Mouse (Mus musculus) ES-Bruce4 (cell line): ENCODE data around the gene Arhgef2. TPM values are rescaled to one million over a fixed set of nuclear protein-coding genes. Genes with fewer than 3 reads are reported as not detected.

Experiments
- H3K27ac ChIP-seq: 2 replicates; pipeline ENCODE4 v1.5.1; 2012; ENCODE audit warnings: low read length, inconsistent platforms; ENCODE audit not compliant: insufficient read depth
- H3K27me3 ChIP-seq: 2 replicates; pipeline ENCODE4 v1.6.1; 2012; ENCODE audit warnings: mild to moderate bottlenecking, low read length, inconsistent platforms; ENCODE audit not compliant: control insufficient read depth, poor library complexity, insufficient read depth, severe bottlenecking
- H3K36me3 ChIP-seq: 2 replicates; pipeline ENCODE4 v1.6.1; 2012; ENCODE audit warnings: inconsistent platforms, mild to moderate bottlenecking, low read length, moderate library complexity; ENCODE audit not compliant: control insufficient read depth, poor library complexity, insufficient read depth, severe bottlenecking
- H3K4me1 ChIP-seq: one replicate; pipeline ENCODE4 v1.8.1; 2011; ENCODE audit warnings: low read length; ENCODE audit not compliant: control insufficient read depth, insufficient read depth
- H3K4me3 ChIP-seq: 2 replicates; pipeline ENCODE4 v1.5.1; 2011; ENCODE audit warnings: low read depth, mild to moderate bottlenecking, low read length
- H3K9ac ChIP-seq: 2 replicates; pipeline ENCODE4 v1.6.1; 2012; ENCODE audit warnings: low read depth, mild to moderate bottlenecking, inconsistent platforms; ENCODE audit not compliant: poor library complexity, severe bottlenecking
- H3K9me3 ChIP-seq: replicated peaks from 2 replicates; pipeline ENCODE4 v1.6.1; 2012; ENCODE audit warnings: mild to moderate bottlenecking, low read length, inconsistent platforms; ENCODE audit not compliant: control insufficient read depth, poor library complexity, insufficient read depth, severe bottlenecking
- CTCF ChIP-seq: IDR thresholded peaks from one replicate; pipeline ENCODE4 v1.8.1; 2011; ENCODE audit warnings: low read depth, low read length
- EP300 ChIP-seq: IDR thresholded peaks from 2 replicates; pipeline ENCODE4 v1.6.1; 2011; ENCODE audit warnings: low read depth, low read length; ENCODE audit not compliant: insufficient read depth
- POLR2A ChIP-seq: IDR thresholded peaks from one replicate; pipeline ENCODE4 v1.8.1; 2011; ENCODE audit warnings: low read length; ENCODE audit not compliant: insufficient read depth
- polyA plus RNA-seq: library from polyadenylated mRNA; stranded (reverse); fragments of >200 nt; gene quantifications from 2 replicates; pipeline ENCODE4 v1.2.4, GENCODE M21; 2011; ENCODE audit warnings: low read depth; ENCODE audit not compliant: missing spikeins, insufficient read depth, insufficient read length

Gene Arhgef2
- polyA plus RNA-seq, 1 experiment = 71.2 TPM

- no peak overlapping the region for H3K9ac ChIP-seq
- 0 out of 2 replicates have a peak, but pooled peaks cover 5% of the 10 kb centered on the region for H3K36me3 ChIP-seq
- H3K4me1 ChIP-seq = peaks cover 12% of the 10 kb centered on the region
- no peaks in the 10 kb centered on the region for H3K9me3 ChIP-seq
- H3K4me3 ChIP-seq = no peak overlapping the region
- H3K27ac ChIP-seq = no peak overlapping the region
- no peak for TF ChIP-seq EP300
- TF ChIP-seq POLR2A = no peak
- no peaks in the 10 kb centered on the region for H3K27me3 ChIP-seq
These were observed 44.2 kb downstream of the Arhgef2 start for GRCm38 (mm10) chr3:88649967-88650366.

GRCm38 (mm10) chr3:88650713-88651504 is 45.1 kb downstream of the Arhgef2 start:
- H3K27ac ChIP-seq = no peak overlapping the region
- H3K9me3 ChIP-seq = no peaks in the 10 kb centered on the region
- TF ChIP-seq POLR2A (no peak), EP300 (no peak), CTCF (no peak)

GRCm38 (mm10) chr3:88651669-88652618 is 46.2 kb downstream of the Arhgef2 start:
- no peaks in the 10 kb centered on the region for H3K9me3 ChIP-seq
- H3K4me1 ChIP-seq = peaks cover 9% of the 10 kb centered on the region
- H3K4me3 ChIP-seq = no peak overlapping the region
- H3K9ac ChIP-seq = no peak overlapping the region
- H3K27me3 ChIP-seq = no peaks in the 10 kb centered on the region
- TF ChIP-seq POLR2A (no peak), CTCF (no peak), EP300 (no peak)
- H3K27ac ChIP-seq = no peak overlapping the region
- H3K36me3 ChIP-seq = 0 out of 2 replicates have a peak, but pooled peaks cover 3% of the 10 kb centered on the region

More at GRCm38 (mm10) chr3:88650713-88651504, 45.1 kb downstream of the Arhgef2 start:
- 0 out of 2 replicates have a peak, but pooled peaks cover 5% of the 10 kb centered on the region for H3K36me3 ChIP-seq
- H3K4me1 ChIP-seq = peaks cover 11% of the 10 kb centered on the region
- no peaks in the 10 kb centered on the region for H3K27me3 ChIP-seq
- no peak overlapping the region for H3K4me3 ChIP-seq
- H3K9ac ChIP-seq = no peak overlapping the region

- H3K4me1 ChIP-seq = peaks cover 6% of the 10 kb centered on the region
- H3K27ac ChIP-seq = no peak within 1 kb of the TSS
- TF ChIP-seq EP300 (no peak), CTCF (no peak), POLR2A (no peak)
- H3K27me3 ChIP-seq = no peaks in the 10 kb centered on the region
- H3K9me3 ChIP-seq = no peaks in the 10 kb centered on the region
- H3K9ac ChIP-seq = no peak within 1 kb of the TSS
- H3K36me3 ChIP-seq = no peaks in the 10 kb centered on the region
- H3K4me3 ChIP-seq = no peak within 1 kb of the TSS
These were observed 47.2 kb downstream of the Arhgef2 start, which contains the start of gene Rxfp4 for GRCm38 (mm10) chr3:88652846-88653515. Rxfp4 (minus strand) TSS chr3:88653142.

GRCm38 (mm10) chr3:88653516-88654370 is 48.0 kb downstream of the Arhgef2 start:
- no peak overlapping the region for H3K4me3 ChIP-seq
- no peak overlapping the region for H3K27ac ChIP-seq
- H3K36me3 ChIP-seq = no peaks in the 10 kb centered on the region
- no peaks in the 10 kb centered on the region for H3K27me3 ChIP-seq
- peaks cover 3% of the 10 kb centered on the region for H3K4me1 ChIP-seq
- H3K9me3 ChIP-seq = no peaks in the 10 kb centered on the region
- H3K9ac ChIP-seq = no peak overlapping the region
- TF ChIP-seq POLR2A = no peak
- TF ChIP-seq CTCF = no peak
- no peak for TF ChIP-seq EP300
